24 mouse cellular contexts compared by ENCODE assay signal in the genomic region with DNA sequence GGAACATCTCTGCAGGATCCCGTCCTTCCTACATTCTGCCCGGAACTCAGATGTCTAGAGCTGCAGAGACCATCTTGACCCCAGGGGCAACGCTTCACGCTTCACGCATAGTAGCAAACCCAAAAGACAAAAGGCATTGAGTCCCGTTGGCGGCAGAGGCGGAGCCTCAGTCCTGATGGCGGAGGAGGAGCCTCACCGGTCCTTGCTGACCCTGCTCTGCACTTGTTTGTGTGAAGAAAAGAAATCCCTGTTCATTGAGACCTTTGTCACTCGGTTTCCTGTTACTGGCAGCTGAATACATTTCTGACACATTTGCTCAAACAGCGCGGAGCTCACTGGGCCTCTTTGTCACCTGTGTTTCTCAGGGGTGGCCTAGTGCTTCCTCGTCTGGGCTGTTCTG. TPM values are rescaled to one million over a fixed set of nuclear protein-coding genes. Genes with fewer than 3 reads are reported as not detected.
DNase-seq lines count a peak whose midpoint lies in the region; ATAC-seq and TF ChIP-seq lines count a peak whose summit lies in the region.
"Had no signal": no experiment of that assay in that cellular context is flagged by ENCODE, and none has a peak within 500 bp of the region (broad histone marks: within the 10 kb centered on the region; RNA-seq: fewer than 3 reads in every experiment).

No protein-coding gene starts in this region.

- intact Hi-C loops in gastrocnemius, adult 2 months (cut with DNase I) = loop anchor here (2.0 kb wide), 1 partner anchor 129 kb away; no protein-coding TSS in a partner anchor

- no peak overlapping the region for H3K4me2 ChIP-seq in limb, embryonic 11.5 days (ENCODE audit: low read depth, severe bottlenecking)
- H3K4me2 ChIP-seq: embryonic facial prominence, embryonic 13.5 days; forebrain, embryonic 13.5 days; heart, embryonic 11.5 days; heart, embryonic 15.5 days; hindbrain, embryonic 13.5 days had no signal

- TF ChIP-seq CTCF in gastrocnemius, adult 2 months (IDR thresholded peaks at IDR 0.05) = no peak
- TF ChIP-seq CTCF in embryonic fibroblast, embryonic 13.5 days (IDR thresholded peaks at IDR 0.05; ENCODE audit: borderline replicate concordance, insufficient read depth, low read length) = no peak

- no peaks in the 10 kb centered on the region; the same call in 1 of the 2 replicates for H3K9me3 ChIP-seq in limb, embryonic 11.5 days (ENCODE audit: control insufficient read depth, low read length)
- no peaks in the 10 kb centered on the region for H3K9me3 ChIP-seq in limb, embryonic 10.5 days (replicated peaks)
- H3K9me3 ChIP-seq: embryonic facial prominence, embryonic 13.5 days; forebrain, embryonic 13.5 days; G1E had no signal

- H3K9ac ChIP-seq in limb, embryonic 11.5 days (ENCODE audit: low read length) = no peak overlapping the region
- H3K9ac ChIP-seq: forebrain, embryonic 13.5 days; forebrain, postnatal 0 days; heart, embryonic 15.5 days; hindbrain, embryonic 13.5 days had no signal

- no peak overlapping the region for H3K4me3 ChIP-seq in gastrocnemius, adult 2 months
- no peak overlapping the region for H3K4me3 ChIP-seq in limb, embryonic 11.5 days (ENCODE audit: low read depth, low read length)
- H3K4me3 ChIP-seq in limb, embryonic 10.5 days = no peak overlapping the region
- no peak overlapping the region for H3K4me3 ChIP-seq in embryonic fibroblast, embryonic 13.5 days (ENCODE audit: insufficient read depth, low read length)
- H3K4me3 ChIP-seq: embryonic facial prominence, embryonic 13.5 days; forebrain, embryonic 13.5 days; heart, embryonic 15.5 days; hindbrain, embryonic 13.5 days had no signal

- H3K36me3 ChIP-seq in limb, embryonic 11.5 days (ENCODE audit: control insufficient read depth, insufficient read depth, low read length) = no peaks in the 10 kb centered on the region
- H3K36me3 ChIP-seq in limb, embryonic 10.5 days = no peaks in the 10 kb centered on the region
- H3K36me3 ChIP-seq: heart, embryonic 15.5 days; hindbrain, embryonic 13.5 days had no signal

- TF ChIP-seq POLR2A in embryonic fibroblast, embryonic 13.5 days (IDR thresholded peaks at IDR 0.05; ENCODE audit: low read depth, low read length) = 0 out of 2 replicates have a peak, but pooled peaks have one; percentile 14

- 85% methylated on average over 14 of the region's 14 CpGs for WGBS in limb, embryonic 11.5 days
- WGBS in limb, embryonic 10.5 days = 90% methylated on average over 14 of the region's 14 CpGs

- H3K27ac ChIP-seq in gastrocnemius, adult 2 months = peak overlapping the region; percentile 98
- H3K27ac ChIP-seq in limb, embryonic 11.5 days (replicated peaks; ENCODE audit: low read depth, low read length) = 0 out of 2 replicates have a peak overlapping the region, but pooled peaks have one; percentile 3
- no peak overlapping the region for H3K27ac ChIP-seq in limb, embryonic 10.5 days
- no peak overlapping the region for H3K27ac ChIP-seq in embryonic fibroblast, embryonic 13.5 days (ENCODE audit: insufficient read depth, low read length)
- H3K27ac ChIP-seq: embryonic facial prominence, embryonic 13.5 days; forebrain, embryonic 13.5 days; hindbrain, embryonic 13.5 days; hindbrain, postnatal 0 days had no signal

- ATAC-seq in limb, embryonic 11.5 days (ENCODE audit: insufficient number of reproducible peaks, low FRiP score, low TSS enrichment, low read depth) = no peak
- no peak for ATAC-seq in megakaryocyte-erythroid progenitor cell, adult 5-6 weeks (replicated peaks; ENCODE audit: low FRiP score, low TSS enrichment, poor library complexity, severe bottlenecking)
- ATAC-seq: activated CD4-positive, CD25-positive, alpha-beta regulatory T cell, adult 4 months; CD4-positive, CD25-positive, alpha-beta regulatory T cell, adult 4 months; forebrain, embryonic 13.5 days; forebrain, postnatal 0 days; hindbrain, postnatal 0 days had no signal

- H3K4me1 ChIP-seq in limb, embryonic 11.5 days (ENCODE audit: control insufficient read depth, insufficient read depth, low read length) = no peaks in the 10 kb centered on the region
- peaks cover 10% of the 10 kb centered on the region for H3K4me1 ChIP-seq in limb, embryonic 10.5 days
- no peaks in the 10 kb centered on the region; the same call in 1 of the 2 replicates for H3K4me1 ChIP-seq in embryonic fibroblast, embryonic 13.5 days (ENCODE audit: control insufficient read depth, insufficient read depth, low read length)
- H3K4me1 ChIP-seq: forebrain, embryonic 13.5 days had no signal

- peaks cover 5% of the 10 kb centered on the region for H3K27me3 ChIP-seq in limb, embryonic 11.5 days (ENCODE audit: control insufficient read depth, insufficient read depth, low read length)
- peaks cover 27% of the 10 kb centered on the region for H3K27me3 ChIP-seq in limb, embryonic 10.5 days (ENCODE audit: low read depth, poor library complexity, severe bottlenecking)
- H3K27me3 ChIP-seq: heart, embryonic 15.5 days had no signal

- no peak for DNase-seq in gastrocnemius, adult 2 months
- no peak for DNase-seq in gastrocnemius, postnatal 25 days
- DNase-seq in limb, embryonic 11.5 days (ENCODE audit: low spot score) = no peak
- no peak for DNase-seq in limb, embryonic 10.5 days (ENCODE audit: low spot score)
- DNase-seq in R1 (ENCODE audit: low read depth, low spot score) = peak; percentile 29
- no peak for DNase-seq in adrenal gland, postnatal 4 days (ENCODE audit: low spot score in 2 of 2)
- DNase-seq: B cell, adult 2 months; cerebellum, adult 11 months; cerebellum, adult 9-10 months; cerebellum, postnatal 25 days; forebrain, postnatal 0 days had no signal

RNA-seq across cellular contexts. Expression of gene Tmem189, which starts 5.9 kb away (rescaled TPM):
- 10 to 100 TPM; 13.0 to 14.9 TPM for total RNA-seq in gastrocnemius, adult 2 months (2021)
- 10 to 100 TPM; 13.4 to 18.9 TPM for total RNA-seq in gastrocnemius, postnatal 25 days (2021)
- polyA plus RNA-seq in limb, embryonic 11.5 days (2014; fragmentation: Nextera tagmentation; extraction: Ambion mirVana) = 35.5 and 37.5 TPM in 2 replicates
- polyA plus RNA-seq in limb, embryonic 10.5 days (2016; fragmentation: Nextera tagmentation; extraction: Ambion mirVana) = 41.9 and 43.2 TPM in 2 replicates
- 31.3 and 37.9 TPM in 2 replicates for polyA plus RNA-seq in embryonic fibroblast, embryonic 13.5 days (2011; ENCODE audit: insufficient read length, low read depth, missing spikeins)
- total RNA-seq in adrenal gland, postnatal 4 days (2021) = 10 to 100 TPM; 32.9 to 35.4 TPM
- 19.5 and 28.4 TPM in 2 replicates for total RNA-seq in megakaryocyte-erythroid progenitor cell, adult 5-6 weeks (2014; fragmentation: Nextera tagmentation)
- 10.2 and 16.8 TPM in 2 replicates for total RNA-seq in megakaryocyte-erythroid progenitor cell, adult 5-6 weeks (2017)

RNA-seq across cellular contexts. Expression of gene Cebpb, which starts 6.8 kb away (rescaled TPM):
- 100 to 1,000 TPM; 106 to 181 TPM for total RNA-seq in gastrocnemius, adult 2 months (2021)
- 10 to 100 TPM; 93.5 to 95.6 TPM for total RNA-seq in gastrocnemius, postnatal 25 days (2021)
- 2.6 and 4.1 TPM in 2 replicates for polyA plus RNA-seq in limb, embryonic 11.5 days (2014; fragmentation: Nextera tagmentation; extraction: Ambion mirVana)
- polyA plus RNA-seq in limb, embryonic 10.5 days (2016; fragmentation: Nextera tagmentation; extraction: Ambion mirVana) = 1.2 and 2.2 TPM in 2 replicates
- 43.4 and 44.0 TPM in 2 replicates for polyA plus RNA-seq in embryonic fibroblast, embryonic 13.5 days (2011; ENCODE audit: insufficient read length, low read depth, missing spikeins)
- total RNA-seq in adrenal gland, postnatal 4 days (2021) = 100 to 1,000 TPM; 229 to 255 TPM
- 0.83 and 1.4 TPM in 2 replicates for total RNA-seq in megakaryocyte-erythroid progenitor cell, adult 5-6 weeks (2014; fragmentation: Nextera tagmentation)
- 2.3 and 3.1 TPM in 2 replicates for total RNA-seq in megakaryocyte-erythroid progenitor cell, adult 5-6 weeks (2017)

RNA-seq across cellular contexts. Expression of gene Gm20431, which starts 34.2 kb away (rescaled TPM):
- 10 to 100 TPM in 1 of 2 experiments, 1 to 10 TPM in 1; 3.7 to 11.5 TPM for total RNA-seq in gastrocnemius, adult 2 months (2021)
- total RNA-seq in gastrocnemius, postnatal 25 days (2021) = 10 to 100 TPM in 1 of 2 experiments, 1 to 10 TPM in 1; 7.7 to 11.6 TPM
- 4.9 and 7.7 TPM in 2 replicates for polyA plus RNA-seq in limb, embryonic 11.5 days (2014; fragmentation: Nextera tagmentation; extraction: Ambion mirVana)
- 1.0 and 4.0 TPM in 2 replicates for polyA plus RNA-seq in limb, embryonic 10.5 days (2016; fragmentation: Nextera tagmentation; extraction: Ambion mirVana)
- polyA plus RNA-seq in embryonic fibroblast, embryonic 13.5 days (2011; ENCODE audit: insufficient read length, low read depth, missing spikeins) = 6.0 and 17.3 TPM in 2 replicates
- total RNA-seq in adrenal gland, postnatal 4 days (2021) = 10 to 100 TPM; 18.2 to 23.0 TPM
- 16.1 TPM in 1 of 2 replicates, not detected in the other for total RNA-seq in megakaryocyte-erythroid progenitor cell, adult 5-6 weeks (2014; fragmentation: Nextera tagmentation)
- not detected in 2 replicates for total RNA-seq in megakaryocyte-erythroid progenitor cell, adult 5-6 weeks (2017)
- total RNA-seq: forebrain, postnatal 0 days; hematopoietic stem cell, adult 5-6 weeks had no signal
- polyA plus RNA-seq: activated CD4-positive, CD25-positive, alpha-beta regulatory T cell, adult 4 months; CD4-positive, CD25-positive, alpha-beta regulatory T cell, adult 4 months; cortical plate, adult 2 months; G1E had no signal

Comparison
In these comparisons a context has a peak if more than half of its experiments do, and no peak if none do; other contexts are left out.
1. H3K27ac ChIP-seq: peak in gastrocnemius, adult 2 months (single experiment) and limb, embryonic 11.5 days (single experiment); none in limb, embryonic 10.5 days (single experiment) and embryonic fibroblast, embryonic 13.5 days (single experiment).
2. RNA of gene Cebpb, which starts 6.8 kb away (total RNA-seq): 229 to 255 TPM in adrenal gland, postnatal 4 days, 106 to 181 TPM in gastrocnemius, adult 2 months and 93.5 to 95.6 TPM in gastrocnemius, postnatal 25 days; 0.83 to 3.1 TPM in megakaryocyte-erythroid progenitor cell, adult 5-6 weeks; every median in the first group is over 10 times any median in the second.